Mouse (Mus musculus) 416B (cell line): ENCODE measurements at regions not wholly inside any gene's neighbourhood (a gene's known extent, or its start where the extent isn't known, plus 50 kb on each side); places are given as distances from the start of the nearest gene placed in this dataset.
"Not testable (repeated sequence)": the region's sequence is repeated elsewhere in the genome, so short reads cannot be mapped to it uniquely, and the experiment has no call there.

Experiments
- DNase-seq: peaks from one replicate; pipeline ENCODE4 v3.0.0; 2011; ENCODE audit warnings: low read depth

- DNase-seq: no peak
These were observed 6688.6 kb upstream of the Gm7489 start for GRCm38 (mm10) chr15:47196084-47196483.

- DNase-seq: no peak
These were observed 6688.1 kb upstream of the Gm7489 start for GRCm38 (mm10) chr15:47196636-47197035.

GRCm38 (mm10) chr15:47199451-47199850, 6685.3 kb upstream of the Gm7489 start:
- no peak for DNase-seq

- DNase-seq: peak; percentile 3
These were observed 6682.6 kb upstream of the Gm7489 start for GRCm38 (mm10) chr15:47202142-47202541.

- not testable (repeated sequence) for DNase-seq
These were observed 6651.5 kb upstream of the Gm7489 start for GRCm38 (mm10) chr15:47233221-47233620.

GRCm38 (mm10) chr15:47235631-47236030, 6649.1 kb upstream of the Gm7489 start:
- DNase-seq: peak; percentile 12
